Mouse (Mus musculus) midbrain, embryonic 15.5 days (tissue): ENCODE measurements at regions not wholly inside any gene's neighbourhood (a gene's known extent, or its start where the extent isn't known, plus 50 kb on each side); places are given as distances from the start of the nearest gene placed in this dataset.
A peak's percentile ranks its signal among the peaks of the same experiment; 100 is the strongest.

Source experiments
- ATAC-seq: fragments of 200-750 bp; cut with Nextera tagmentation; replicated peaks from 2 replicates; pipeline ENCODE4 v1.8.0; 2017; ENCODE audit warnings: moderate TSS enrichment
- H3K27ac ChIP-seq: fragments of 300-500 bp; sonication (generic); 2 replicates; pipeline ENCODE4 v1.5.1; 2015; ENCODE audit warnings: mild to moderate bottlenecking, inconsistent platforms
- H3K27me3 ChIP-seq: fragments of 300-500 bp; sonication (generic); replicated peaks from 2 replicates; pipeline ENCODE4 v1.6.1; 2015; ENCODE audit warnings: inconsistent platforms
- H3K36me3 ChIP-seq: fragments of 300-500 bp; sonication (generic); replicated peaks from 2 replicates; pipeline ENCODE4 v1.6.1; 2015; ENCODE audit warnings: inconsistent platforms
- H3K4me1 ChIP-seq: fragments of 300-500 bp; sonication (generic); 2 replicates; pipeline ENCODE4 v1.6.1; 2015; ENCODE audit warnings: inconsistent platforms
- H3K4me2 ChIP-seq: fragments of 300-500 bp; sonication (generic); 2 replicates; pipeline ENCODE4 v1.6.1; 2015; ENCODE audit warnings: inconsistent platforms, mild to moderate bottlenecking, moderate library complexity
- H3K4me3 ChIP-seq: fragments of 300-500 bp; sonication (generic); 2 replicates; pipeline ENCODE4 v1.5.1; 2015; ENCODE audit warnings: mild to moderate bottlenecking, inconsistent platforms
- H3K9ac ChIP-seq: fragments of 300-500 bp; sonication (generic); 2 replicates; pipeline ENCODE4 v1.6.1; 2015; ENCODE audit warnings: mild to moderate bottlenecking, inconsistent platforms
- H3K9me3 ChIP-seq: fragments of 300-500 bp; sonication (generic); 2 replicates; pipeline ENCODE4 v1.6.1; 2016; ENCODE audit warnings: inconsistent platforms
- WGBS: fragments of 180-500 bp; shearing (Covaris S2); methylation state at CpG from one replicate; pipeline ENCODE4 v1.1.7; 2015; ENCODE audit warnings: mixed read lengths; 5-methylcytosine and 5-hydroxymethylcytosine counted together

GRCm38 (mm10) chr16:62054182-62054581, 732.4 kb downstream of the Nsun3 start:
- H3K4me2 ChIP-seq: no peak overlapping the region
- H3K9ac ChIP-seq: no peak overlapping the region
- H3K27me3 ChIP-seq: no peaks in the 10 kb centered on the region
- no peaks in the 10 kb centered on the region for H3K9me3 ChIP-seq
- no peak; the same call in 1 of the 2 replicates for ATAC-seq
- H3K4me3 ChIP-seq: no peak overlapping the region
- H3K36me3 ChIP-seq: no peaks in the 10 kb centered on the region
- H3K27ac ChIP-seq: no peak overlapping the region
- H3K4me1 ChIP-seq: peaks cover 2% of the 10 kb centered on the region; the same call in 1 of the 2 replicates

GRCm38 (mm10) chr16:62038049-62038448, 748.6 kb downstream of the Nsun3 start:
- no peaks in the 10 kb centered on the region for H3K36me3 ChIP-seq
- H3K4me1 ChIP-seq: no peaks in the 10 kb centered on the region
- H3K27ac ChIP-seq: no peak overlapping the region
- no peaks in the 10 kb centered on the region for H3K27me3 ChIP-seq
- H3K9ac ChIP-seq: no peak overlapping the region
- no peak for ATAC-seq
- no peak overlapping the region for H3K4me3 ChIP-seq
- no peaks in the 10 kb centered on the region for H3K9me3 ChIP-seq
- H3K4me2 ChIP-seq: no peak overlapping the region
- WGBS: 78% methylated on average over 1 of the region's 1 CpGs

- peaks cover 6% of the 10 kb centered on the region; the same call in 1 of the 2 replicates for H3K4me1 ChIP-seq
- WGBS: 8% methylated on average over 1 of the region's 1 CpGs
- H3K4me3 ChIP-seq: no peak overlapping the region
- ATAC-seq: peak; percentile 82
- H3K4me2 ChIP-seq: no peak overlapping the region
- H3K27ac ChIP-seq: no peak overlapping the region
- H3K9me3 ChIP-seq: no peaks in the 10 kb centered on the region
- H3K36me3 ChIP-seq: no peaks in the 10 kb centered on the region
- no peaks in the 10 kb centered on the region for H3K27me3 ChIP-seq
- no peak overlapping the region for H3K9ac ChIP-seq
Measured at GRCm38 (mm10) chr16:61990397-61991070, 796.1 kb downstream of the Nsun3 start.
